24 mouse cellular contexts compared by ENCODE assay signal in genomic region chr10:70045722-70046121, GRCm38 (mm10). TPM values are rescaled to one million over a fixed set of nuclear protein-coding genes. Genes with fewer than 3 reads are reported as not detected.
DNase-seq lines count a peak whose midpoint lies in the region; ATAC-seq lines count a peak whose summit lies in the region.
"Had no signal": no experiment of that assay in that cellular context is flagged by ENCODE, and none has a peak within 500 bp of the region (broad histone marks: within the 10 kb centered on the region; RNA-seq: fewer than 3 reads in every experiment).

No protein-coding gene starts in this region.

- H3K4me3 ChIP-seq in heart, embryonic 11.5 days (ENCODE audit: low read depth, low read length): no peak overlapping the region
- no peak overlapping the region for H3K4me3 ChIP-seq in hindbrain, embryonic 16.5 days (ENCODE audit: low read length)
- no peak overlapping the region for H3K4me3 ChIP-seq in limb, embryonic 10.5 days
- H3K4me3 ChIP-seq: embryonic facial prominence, embryonic 10.5 days; embryonic facial prominence, embryonic 12.5 days; forebrain, embryonic 13.5 days; forebrain, embryonic 15.5 days had no signal

- no peaks in the 10 kb centered on the region for H3K4me1 ChIP-seq in heart, embryonic 11.5 days (ENCODE audit: control insufficient read depth, insufficient read depth, low read length)
- H3K4me1 ChIP-seq in hindbrain, embryonic 16.5 days (ENCODE audit: control insufficient read depth, insufficient read depth, low read depth, low read length): no peaks in the 10 kb centered on the region
- no peaks in the 10 kb centered on the region for H3K4me1 ChIP-seq in limb, embryonic 10.5 days
- H3K4me1 ChIP-seq: embryonic facial prominence, embryonic 10.5 days; embryonic facial prominence, embryonic 12.5 days; forebrain, embryonic 13.5 days; forebrain, embryonic 15.5 days had no signal

- no peaks in the 10 kb centered on the region for H3K9me3 ChIP-seq in heart, embryonic 11.5 days (replicated peaks; ENCODE audit: control insufficient read depth, low read length)
- H3K9me3 ChIP-seq in hindbrain, embryonic 16.5 days (ENCODE audit: control insufficient read depth, low read length): no peaks in the 10 kb centered on the region
- no peaks in the 10 kb centered on the region for H3K9me3 ChIP-seq in limb, embryonic 10.5 days (replicated peaks)
- H3K9me3 ChIP-seq: embryonic facial prominence, embryonic 10.5 days; embryonic facial prominence, embryonic 12.5 days; forebrain, embryonic 13.5 days; forebrain, embryonic 15.5 days had no signal

- no peak overlapping the region for H3K9ac ChIP-seq in heart, embryonic 11.5 days (ENCODE audit: low read depth, low read length)
- no peak overlapping the region for H3K9ac ChIP-seq in hindbrain, embryonic 16.5 days (ENCODE audit: low read depth, low read length)
- H3K9ac ChIP-seq: embryonic facial prominence, embryonic 12.5 days; forebrain, embryonic 13.5 days; forebrain, embryonic 15.5 days; forebrain, postnatal 0 days had no signal

- no peak overlapping the region for H3K4me2 ChIP-seq in heart, embryonic 11.5 days
- no peak overlapping the region for H3K4me2 ChIP-seq in hindbrain, embryonic 16.5 days (ENCODE audit: low read length)
- H3K4me2 ChIP-seq: embryonic facial prominence, embryonic 12.5 days; forebrain, embryonic 13.5 days; forebrain, embryonic 15.5 days had no signal

- no peaks in the 10 kb centered on the region for H3K27me3 ChIP-seq in heart, embryonic 11.5 days (ENCODE audit: control insufficient read depth, insufficient read depth, low read length)
- no peaks in the 10 kb centered on the region for H3K27me3 ChIP-seq in hindbrain, embryonic 16.5 days (replicated peaks; ENCODE audit: control insufficient read depth, insufficient read depth, low read length)
- no peaks in the 10 kb centered on the region for H3K27me3 ChIP-seq in limb, embryonic 10.5 days (ENCODE audit: low read depth, poor library complexity, severe bottlenecking)
- H3K27me3 ChIP-seq: embryonic facial prominence, embryonic 12.5 days; forebrain, embryonic 13.5 days; forebrain, embryonic 15.5 days had no signal

- H3K27ac ChIP-seq in heart, embryonic 11.5 days (ENCODE audit: low read depth, low read length): no peak overlapping the region
- H3K27ac ChIP-seq in hindbrain, embryonic 16.5 days (ENCODE audit: low read depth, low read length): no peak overlapping the region
- no peak overlapping the region for H3K27ac ChIP-seq in limb, embryonic 10.5 days
- H3K27ac ChIP-seq: embryonic facial prominence, embryonic 10.5 days; embryonic facial prominence, embryonic 12.5 days; forebrain, embryonic 13.5 days; forebrain, embryonic 15.5 days had no signal

- WGBS in heart, embryonic 11.5 days (ENCODE audit: insufficient replicate concordance): 70% methylated on average over 2 of the region's 2 CpGs
- 72% methylated on average over 2 of the region's 2 CpGs for WGBS in hindbrain, embryonic 16.5 days
- 89% methylated on average over 2 of the region's 2 CpGs for WGBS in limb, embryonic 10.5 days

- ATAC-seq in heart, embryonic 11.5 days (replicated peaks; ENCODE audit: insufficient number of reproducible peaks, low FRiP score, low TSS enrichment): no peak
- ATAC-seq in common myeloid progenitor, adult 5-6 weeks (replicated peaks; ENCODE audit: low read depth, poor library complexity, severe bottlenecking): peak; percentile 76
- ATAC-seq in megakaryocyte progenitor cell, adult 5-6 weeks (replicated peaks; ENCODE audit: poor library complexity): peak; percentile 64
- no peak for ATAC-seq in hindbrain, embryonic 16.5 days
- ATAC-seq: activated CD4-positive, CD25-positive, alpha-beta regulatory T cell, adult 4 months; forebrain, embryonic 13.5 days; forebrain, embryonic 15.5 days; forebrain, postnatal 0 days; Patski had no signal

- DNase-seq in heart, adult 11 months: peak; percentile 57
- peak; percentile 73 for DNase-seq in A20 (ENCODE audit: low read depth, low spot score)
- DNase-seq in limb, embryonic 10.5 days (ENCODE audit: low spot score): no peak
- no peak for DNase-seq in gastrocnemius, adult 8-10 months (ENCODE audit: low spot score in 2 of 2)
- DNase-seq: adrenal gland, adult 8-10 months; adrenal gland, postnatal 14 days; cerebellum, adult 11 months; cerebellum, adult 18-20 months; cerebellum, adult 8-10 months; cerebellum, adult 9-11 months; cerebellum, postnatal 14 days; cerebellum, postnatal 36 days; forebrain, postnatal 0 days had no signal

- H3K36me3 ChIP-seq in heart, embryonic 11.5 days (ENCODE audit: control insufficient read depth, insufficient read depth, low read length): no peaks in the 10 kb centered on the region
- H3K36me3 ChIP-seq in hindbrain, embryonic 16.5 days (ENCODE audit: control insufficient read depth, insufficient read depth, low read length): no peaks in the 10 kb centered on the region
- no peaks in the 10 kb centered on the region for H3K36me3 ChIP-seq in limb, embryonic 10.5 days
- H3K36me3 ChIP-seq: embryonic facial prominence, embryonic 10.5 days; embryonic facial prominence, embryonic 12.5 days; forebrain, embryonic 15.5 days; G1E had no signal

RNA-seq across cellular contexts. Expression of gene Ccdc6, which starts 51.2 kb away (rescaled TPM):
- 18.5 and 23.0 TPM in 2 replicates for polyA plus RNA-seq in heart, embryonic 11.5 days (2014; fragmentation: Nextera tagmentation; extraction: Ambion mirVana)
- 24.3 and 29.0 TPM in 2 replicates for total RNA-seq in common myeloid progenitor, adult 5-6 weeks (2017)
- total RNA-seq in megakaryocyte progenitor cell, adult 5-6 weeks (2015): 27.7 and 28.2 TPM in 2 replicates
- 18.2 and 21.6 TPM in 2 replicates for total RNA-seq in megakaryocyte progenitor cell, adult 5-6 weeks (2017)
- 18.6 and 23.0 TPM in 2 replicates for polyA plus RNA-seq in hindbrain, embryonic 16.5 days (2015; fragmentation: Nextera tagmentation; extraction: Ambion mirVana)
- 15.6 and 15.8 TPM in 2 replicates for polyA plus RNA-seq in limb, embryonic 10.5 days (2016; fragmentation: Nextera tagmentation; extraction: Ambion mirVana)
- 100 to 1,000 TPM; 102 to 119 (median 108) TPM for total RNA-seq in gastrocnemius, adult 8-10 months (2022)

Comparison
In these comparisons a context has a peak if more than half of its experiments do, and no peak if none do; other contexts are left out.
1. DNase-seq: peak in heart, adult 11 months (single experiment) and A20 (single experiment); none in limb, embryonic 10.5 days (single experiment) and gastrocnemius, adult 8-10 months (0 of 2).
2. ATAC-seq: peak in common myeloid progenitor, adult 5-6 weeks (single experiment) and megakaryocyte progenitor cell, adult 5-6 weeks (single experiment); none in heart, embryonic 11.5 days (single experiment) and hindbrain, embryonic 16.5 days (single experiment).